Mouse (Mus musculus) Patski (cell line): ENCODE data around the gene Tfr2. TPM values are rescaled to one million over a fixed set of nuclear protein-coding genes. Genes with fewer than 3 reads are reported as not detected.

Source experiments
- ATAC-seq: fragments of 100-300 bp; one replicate; pipeline ENCODE4 v1.8.0; 2021
- CTCF ChIA-PET: fragments of 350-600 bp; sonication (Branson Sonifier 250); formaldehyde crosslinking; loops from one replicate; lab custom pipeline; 2022; ENCODE audit warnings: inconsistent platforms; lab: Charles Lee
- POLR2A ChIA-PET: fragments of 350-600 bp; sonication (Branson Sonifier 250); formaldehyde crosslinking; loops from one replicate; lab custom pipeline; 2022; ENCODE audit warnings: antibody characterized with exemption, inconsistent platforms; lab: Charles Lee
- DNase-seq: peaks from one replicate; pipeline ENCODE4 v3.0.0-alpha.2; 2011; ENCODE audit warnings: low read depth, low spot score
- H3K27me3 ChIP-seq: fragments of 371-371 bp; one replicate; pipeline ENCODE4 v1.5.1; 2021
- CTCF ChIP-seq: fragments of 100-300 bp; IDR thresholded peaks from one replicate; pipeline ENCODE4 v1.5.1; 2021
- in situ Hi-C: fragments of 300-500 bp; cut with MboI; formaldehyde crosslinking; loops from 3 replicates; pipeline ENCODE4 v1.11.1; 2018; ENCODE audit warnings: low pct_unique_long_range_greater_than_20kb, mixed read lengths
- polyA plus RNA-seq: library from polyadenylated mRNA; unstranded; gene quantifications from one replicate; pipeline ENCODE4 v1.2.3, GENCODE M21; 2021

Tfr2 gene
- polyA plus RNA-seq, 1 experiment from 2014 or later, result not detected

- ATAC-seq (no peak), DNase-seq (no peak)
- CTCF ChIA-PET, result interaction anchor here (0.7 kb wide), 1 partner anchor 31 kb away, joined by 3 read pairs; no protein-coding TSS in a partner anchor
- no peaks in the 10 kb centered on the region for H3K27me3 ChIP-seq
- TF ChIP-seq CTCF, result no peak
- POLR2A ChIA-PET, result no interaction called here
- in situ Hi-C loops, result loop anchor here (5.0 kb wide), 3 partner anchors 68 to 228 kb away; partner anchors contain the start of gene Mospd3
Measured at GRCm38 (mm10) chr5:137534762-137535161, 34.9 kb upstream of the Tfr2 start.

- in situ Hi-C loops, result no loop called here
- no peaks in the 10 kb centered on the region for H3K27me3 ChIP-seq
- no peak for ATAC-seq
- TF ChIP-seq CTCF, result no peak
- ChIA-PET POLR2A (no interaction called here), CTCF (interaction anchor here (0.6 kb wide), 1 partner anchor 33 kb away, joined by 3 read pairs; the partner anchor contains the start of gene Pop7)
- DNase-seq, result no peak
Measured at GRCm38 (mm10) chr5:137535318-137535717, 34.3 kb upstream of the Tfr2 start.

- DNase-seq (no peak), ATAC-seq (no peak)
- TF ChIP-seq CTCF, result no peak
- in situ Hi-C loops, result no loop called here
- ChIA-PET POLR2A (interaction anchor here (0.6 kb wide), 1 partner anchor 8 kb away, joined by 6 read pairs; no protein-coding TSS in a partner anchor), CTCF (no interaction called here)
- no peaks in the 10 kb centered on the region for H3K27me3 ChIP-seq
Measured at GRCm38 (mm10) chr5:137537461-137537860, 32.2 kb upstream of the Tfr2 start.

- DNase-seq, result no peak
- POLR2A ChIA-PET, result interaction anchor here (0.6 to 0.7 kb wide), 2 partner anchors 10 to 39 kb away, joined by 4 to 5 read pairs; no protein-coding TSS in a partner anchor
Measured at GRCm38 (mm10) chr5:137539291-137539801, 30.3 kb upstream of the Tfr2 start.

GRCm38 (mm10) chr5:137540991-137541390 is 28.6 kb upstream of the Tfr2 start:
- ATAC-seq (no peak), DNase-seq (no peak)
- in situ Hi-C loops, result no loop called here
- H3K27me3 ChIP-seq, result no peaks in the 10 kb centered on the region
- ChIA-PET POLR2A (interaction anchor here (0.6 kb wide), 1 partner anchor 16 kb away, joined by 5 read pairs; no protein-coding TSS in a partner anchor), CTCF (interaction anchor here (1.1 to 1.4 kb wide), 2 partner anchors 23 to 24 kb away, joined by 3 to 4 read pairs; partner anchors contain the start of gene Gigyf1)
- TF ChIP-seq CTCF, result no peak

More at GRCm38 (mm10) chr5:137539291-137539801, 30.3 kb upstream of the Tfr2 start:
- no peaks in the 10 kb centered on the region for H3K27me3 ChIP-seq
- in situ Hi-C loops, result no loop called here
- CTCF ChIA-PET, result no interaction called here
- ATAC-seq, result no peak
- no peak for TF ChIP-seq CTCF

GRCm38 (mm10) chr5:137541768-137542540 is 27.7 kb upstream of the Tfr2 start:
- H3K27me3 ChIP-seq, result no peaks in the 10 kb centered on the region
- ChIA-PET POLR2A (no interaction called here), CTCF (interaction anchor here (1.1 to 1.4 kb wide), 2 partner anchors 14 to 24 kb away, joined by 3 to 4 read pairs; partner anchors contain the start of gene Gigyf1)
- no peak for ATAC-seq
- no peak for TF ChIP-seq CTCF
- DNase-seq, result no peak
- in situ Hi-C loops, result no loop called here

DNA sequence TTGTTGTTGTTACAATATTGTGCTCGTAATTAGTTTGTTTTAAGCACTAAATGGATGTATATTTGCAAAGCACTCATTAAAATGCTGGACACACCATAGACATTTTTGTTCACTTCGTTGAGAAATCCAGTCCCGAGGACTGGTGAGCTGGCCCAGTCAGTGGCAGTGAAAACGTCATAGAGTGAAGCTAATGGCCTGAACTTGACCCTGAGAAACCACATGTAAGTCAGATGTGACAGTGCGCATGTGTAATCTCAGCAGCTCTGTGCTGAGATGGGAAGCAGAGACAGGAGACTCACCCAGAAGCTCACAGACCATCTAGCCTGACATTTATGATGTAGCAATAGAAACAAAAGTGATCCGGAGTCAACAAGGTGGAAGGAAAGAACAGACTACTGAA is 24.7 kb upstream of the Tfr2 start:
- ChIA-PET POLR2A (no interaction called here), CTCF (interaction anchor here (1.0 kb wide), 1 partner anchor 8 kb away, joined by 4 read pairs; no protein-coding TSS in a partner anchor)
- peaks cover 9% of the 10 kb centered on the region for H3K27me3 ChIP-seq
- in situ Hi-C loops, result no loop called here
- no peak for TF ChIP-seq CTCF
- DNase-seq (no peak), ATAC-seq (no peak)

DNA sequence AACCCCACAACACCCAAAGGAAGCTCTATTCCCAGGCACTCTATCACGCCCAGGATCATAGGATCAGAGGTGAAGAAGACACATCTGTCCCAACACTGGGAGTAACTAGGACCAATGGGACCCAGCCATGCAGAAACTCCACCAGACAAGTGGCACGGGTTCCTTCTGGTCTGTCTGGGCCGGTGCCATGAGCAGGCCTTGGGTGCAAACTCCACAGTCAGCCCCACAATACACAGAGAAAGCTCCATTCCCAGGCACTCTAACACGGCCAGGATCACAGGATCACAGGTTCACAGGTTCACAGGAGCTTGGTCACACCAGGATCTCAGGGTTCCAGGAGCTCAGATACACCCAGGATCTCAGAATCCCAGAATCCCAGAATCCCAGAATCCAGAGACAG is 24.0 kb upstream of the Tfr2 start:
- DNase-seq, result no peak
- CTCF ChIA-PET, result interaction anchor here (1.0 kb wide), 1 partner anchor 9 kb away, joined by 4 read pairs; no protein-coding TSS in a partner anchor
- in situ Hi-C loops, result no loop called here
- POLR2A ChIA-PET, result interaction anchor here (0.7 kb wide), 1 partner anchor 13 kb away, joined by 5 read pairs; no protein-coding TSS in a partner anchor
- TF ChIP-seq CTCF, result no peak
- peaks cover 9% of the 10 kb centered on the region for H3K27me3 ChIP-seq
- ATAC-seq, result no peak

- POLR2A ChIA-PET, result no interaction called here
- no peak for ATAC-seq
- TF ChIP-seq CTCF, result no peak
Measured at GRCm38 (mm10) chr5:137549840-137550239, 19.8 kb upstream of the Tfr2 start.

GRCm38 (mm10) chr5:137551119-137551518 is 18.5 kb upstream of the Tfr2 start:
- DNase-seq (no peak), ATAC-seq (no peak)
- peaks cover 50% of the 10 kb centered on the region for H3K27me3 ChIP-seq
- ChIA-PET POLR2A (no interaction called here), CTCF (no interaction called here)
- in situ Hi-C loops, result loop anchor here (25.0 kb wide), 1 partner anchor 739 kb away; no protein-coding TSS in a partner anchor
- TF ChIP-seq CTCF, result no peak

More at GRCm38 (mm10) chr5:137549840-137550239, 19.8 kb upstream of the Tfr2 start:
- CTCF ChIA-PET, result interaction anchor here (1.3 kb wide), 2 partner anchors 15 to 47 kb away, joined by 3 read pairs; partner anchors contain the start of gene Pop7
- DNase-seq, result no peak
- in situ Hi-C loops, result loop anchor here (25.0 kb wide), 1 partner anchor 738 kb away; no protein-coding TSS in a partner anchor
- peaks cover 40% of the 10 kb centered on the region for H3K27me3 ChIP-seq
